Mouse (Mus musculus): Measurements from ENCODE around the gene Fam173a.

GRCm38 (mm10) chr17:25794998-25795397 lies 2.3 kb upstream of the Fam173a start:
- no peak for TF ChIP-seq CTCF (IDR thresholded peaks at IDR 0.05; ENCODE audit: low read depth, low read length)
- no peak for TF ChIP-seq GATA1 (IDR thresholded peaks at IDR 0.05; ENCODE audit: borderline replicate concordance, low read length)
- no peak for TF ChIP-seq GATA2 (IDR thresholded peaks at IDR 0.05; ENCODE audit: borderline replicate concordance, low read depth, low read length)
- TF ChIP-seq POLR2AphosphoS5 (IDR thresholded peaks at IDR 0.05; ENCODE audit: insufficient replicate concordance, low read depth, low read length): no peak
- no peak for TF ChIP-seq TAL1 (conservative IDR thresholded peaks at IDR 0.05; ENCODE audit: low read depth, low read length)

Data from G1E (cell line).